Mouse (Mus musculus) lung, postnatal 0 days (tissue): ENCODE measurements around the gene Elmod2. TPM values are rescaled to one million over a fixed set of nuclear protein-coding genes. Genes with fewer than 3 reads are reported as not detected.

Experiments
- ATAC-seq: fragments of 200-750 bp; cut with Nextera tagmentation; 2 replicates; pipeline ENCODE4 v1.8.0; 2017; ENCODE audit warnings: moderate library complexity
- DNase-seq: peaks from one replicate; pipeline ENCODE4 v3.0.0-alpha.2; 2016; ENCODE audit warnings: low spot score
- H3K27ac ChIP-seq: fragments of 300-500 bp; sonication (generic); 2 replicates; pipeline ENCODE4 v1.5.1; 2014; ENCODE audit warnings: antibody characterized with exemption, mild to moderate bottlenecking, low read length, mixed read lengths
- H3K27me3 ChIP-seq: fragments of 300-500 bp; sonication (generic); replicated peaks from 2 replicates; pipeline ENCODE4 v1.6.1; 2014; ENCODE audit warnings: low read length, mixed read lengths; ENCODE audit not compliant: insufficient read depth
- H3K36me3 ChIP-seq: fragments of 300-500 bp; sonication (generic); 2 replicates; pipeline ENCODE4 v1.6.1; 2014; ENCODE audit warnings: low read length, mixed read lengths; ENCODE audit not compliant: insufficient read depth
- H3K4me1 ChIP-seq: fragments of 300-500 bp; sonication (generic); 2 replicates; pipeline ENCODE4 v1.6.1; 2014; ENCODE audit warnings: antibody characterized with exemption, low read depth, low read length, mixed read lengths; ENCODE audit not compliant: insufficient read depth
- H3K4me2 ChIP-seq: fragments of 300-500 bp; sonication (generic); replicated peaks from 2 replicates; pipeline ENCODE4 v1.6.1; 2014; ENCODE audit warnings: low read depth, mild to moderate bottlenecking, low read length, moderate library complexity, mixed read lengths
- H3K4me3 ChIP-seq: fragments of 300-500 bp; sonication (generic); 2 replicates; pipeline ENCODE4 v1.5.1; 2014; ENCODE audit warnings: low read depth, low read length
- H3K9ac ChIP-seq: fragments of 300-500 bp; sonication (generic); replicated peaks from 2 replicates; pipeline ENCODE4 v1.6.1; 2014; ENCODE audit warnings: low read depth, mild to moderate bottlenecking
- H3K9me3 ChIP-seq: fragments of 300-500 bp; sonication (generic); 2 replicates; pipeline ENCODE4 v1.6.1; 2016; ENCODE audit warnings: low read length, mixed read lengths
- CTCF ChIP-seq: IDR thresholded peaks from 2 replicates; pipeline ENCODE4 v1.5.1; 2016; ENCODE audit warnings: antibody characterized with exemption, mild to moderate bottlenecking
- EP300 ChIP-seq: IDR thresholded peaks from 2 replicates; pipeline ENCODE4 v1.6.1; 2016; ENCODE audit warnings: antibody characterized with exemption, mild to moderate bottlenecking, control low read depth
- WGBS: fragments of 180-500 bp; shearing (Covaris S2); extraction: QIAGEN DNeasy Blood & Tissue Kit; methylation state at CpG from one replicate; pipeline ENCODE4 v1.1.7; 2014; 5-methylcytosine and 5-hydroxymethylcytosine counted together
- polyA plus RNA-seq: library from polyadenylated mRNA; unstranded; fragments of >200 nt; fragmentation: Nextera tagmentation; extraction: Ambion mirVana; gene quantifications from 2 replicates; pipeline ENCODE4 v1.2.1, GENCODE M21; 2015

The Elmod2 gene
- 6.3 and 7.9 TPM in 2 replicates for polyA plus RNA-seq

GRCm38 (mm10) chr8:83331899-83332697 is at the start of gene Elmod2:
Gene Elmod2 (minus strand): TSS chr8:83332486.
- Histone ChIP-seq H3K27me3 (no peaks in the 10 kb centered on the region), H3K4me1 (no peaks in the 10 kb centered on the region), H3K27ac (peak within 1 kb of the TSS; percentile 43; the same call in 1 of the 2 replicates), H3K4me3 (peak within 1 kb of the TSS; percentile 96), H3K36me3 (no peaks in the 10 kb centered on the region), H3K4me2 (peak within 1 kb of the TSS; percentile 94), H3K9ac (peak within 1 kb of the TSS; percentile 69), H3K9me3 (no peaks in the 10 kb centered on the region)
- no peak for TF ChIP-seq EP300
- no peak for TF ChIP-seq CTCF
- ATAC-seq: peak; percentile 99
- DNase-seq: peak; percentile 99
- under 1% methylated on average over 76 of the region's 85 CpGs for WGBS

GRCm38 (mm10) chr8:83381016-83381415 is 48.7 kb upstream of the Elmod2 start:
- WGBS: 72% methylated on average over 2 of the region's 2 CpGs
- Histone ChIP-seq H3K4me1 (no peaks in the 10 kb centered on the region), H3K4me3 (no peak overlapping the region), H3K36me3 (no peaks in the 10 kb centered on the region), H3K27me3 (no peaks in the 10 kb centered on the region), H3K9me3 (no peaks in the 10 kb centered on the region), H3K4me2 (no peak overlapping the region), H3K9ac (no peak overlapping the region), H3K27ac (no peak overlapping the region)
- ATAC-seq (no peak), DNase-seq (no peak)
- no peak for TF ChIP-seq CTCF
- no peak for TF ChIP-seq EP300

- Histone ChIP-seq H3K9ac (no peak overlapping the region), H3K4me3 (no peak overlapping the region), H3K36me3 (no peaks in the 10 kb centered on the region), H3K27ac (no peak overlapping the region), H3K27me3 (no peaks in the 10 kb centered on the region), H3K4me1 (no peaks in the 10 kb centered on the region), H3K4me2 (no peak overlapping the region), H3K9me3 (no peaks in the 10 kb centered on the region)
- TF ChIP-seq CTCF (no peak), EP300 (no peak)
- ATAC-seq: no peak
- 34% methylated on average over 4 of the region's 4 CpGs for WGBS
- DNase-seq: peak; percentile 22
These were observed 47.9 kb upstream of the Elmod2 start for GRCm38 (mm10) chr8:83380141-83380540.

GRCm38 (mm10) chr8:83377231-83377630 is 44.9 kb upstream of the Elmod2 start:
- Histone ChIP-seq H3K36me3 (no peaks in the 10 kb centered on the region), H3K27me3 (no peaks in the 10 kb centered on the region), H3K9ac (no peak overlapping the region), H3K4me3 (no peak overlapping the region), H3K9me3 (no peaks in the 10 kb centered on the region), H3K4me1 (no peaks in the 10 kb centered on the region), H3K27ac (no peak overlapping the region), H3K4me2 (no peak overlapping the region)
- ATAC-seq (no peak), DNase-seq (no peak)
- TF ChIP-seq CTCF (no peak), EP300 (no peak)

DNA sequence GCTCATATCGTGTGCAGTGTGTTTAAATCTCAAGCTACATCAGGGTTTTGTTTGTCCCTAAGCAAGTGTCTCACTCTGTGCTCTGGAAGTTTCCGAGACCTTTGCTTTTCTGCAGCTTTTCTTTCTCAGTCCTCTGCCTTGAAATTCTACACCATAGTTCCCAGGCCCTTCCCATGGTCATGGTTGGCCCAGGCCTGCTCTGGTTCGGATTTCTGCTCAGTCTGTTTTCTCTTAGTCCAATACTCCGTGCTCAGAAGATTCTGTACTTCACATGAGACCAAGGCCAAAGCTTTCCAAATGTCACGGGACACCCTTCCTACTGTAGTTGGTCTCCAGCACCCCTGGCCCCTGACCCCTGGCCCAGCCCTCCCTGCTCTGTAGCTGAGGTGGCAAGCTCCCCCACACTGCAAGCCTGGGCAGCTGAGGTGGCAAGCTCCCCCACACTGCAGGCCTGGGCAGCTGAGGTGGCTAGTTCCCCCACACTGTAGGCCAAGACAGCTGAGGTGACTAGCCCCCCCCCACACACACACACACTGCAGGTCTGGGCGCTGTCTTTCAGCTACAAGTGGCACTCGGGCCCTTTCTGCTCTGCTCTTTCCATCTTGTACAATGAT is 31.0 kb upstream of the Elmod2 start:
- no peak for DNase-seq
- TF ChIP-seq EP300 (no peak), CTCF (no peak)
- no peaks in the 10 kb centered on the region for H3K27me3 ChIP-seq
- H3K27ac ChIP-seq: no peak overlapping the region
- WGBS: 49% methylated on average over 7 of the region's 7 CpGs
- no peak overlapping the region for H3K4me3 ChIP-seq
- no peaks in the 10 kb centered on the region for H3K4me1 ChIP-seq
- no peak overlapping the region for H3K9ac ChIP-seq
- H3K36me3 ChIP-seq: no peaks in the 10 kb centered on the region
- no peak overlapping the region for H3K4me2 ChIP-seq
- ATAC-seq: no peak
- H3K9me3 ChIP-seq: no peaks in the 10 kb centered on the region

- no peak overlapping the region for H3K9ac ChIP-seq
- 69% methylated on average over 2 of the region's 2 CpGs for WGBS
- H3K4me2 ChIP-seq: no peak overlapping the region
- no peak overlapping the region for H3K27ac ChIP-seq
- H3K4me3 ChIP-seq: no peak overlapping the region
- H3K27me3 ChIP-seq: no peaks in the 10 kb centered on the region
- no peak for ATAC-seq
- no peaks in the 10 kb centered on the region for H3K9me3 ChIP-seq
- TF ChIP-seq EP300 (no peak), CTCF (no peak)
- no peaks in the 10 kb centered on the region for H3K4me1 ChIP-seq
- no peak for DNase-seq
- H3K36me3 ChIP-seq: no peaks in the 10 kb centered on the region
These were observed 19.0 kb upstream of the Elmod2 start for GRCm38 (mm10) chr8:83351315-83351714.
